Mouse (Mus musculus) neural tube, embryonic 13.5 days (tissue): ENCODE data around the gene Upk3bl. TPM values are rescaled to one million over a fixed set of nuclear protein-coding genes. Genes with fewer than 3 reads are reported as not detected.

Experiments used
- ATAC-seq: fragments of 200-750 bp; cut with Nextera tagmentation; 2 replicates; pipeline ENCODE4 v1.8.0; 2017; ENCODE audit warnings: low read depth, mild to moderate bottlenecking, moderate TSS enrichment, moderate library complexity
- H3K27ac ChIP-seq: fragments of 300-500 bp; sonication (generic); replicated peaks from 2 replicates; pipeline ENCODE4 v1.5.1; 2015; ENCODE audit warnings: moderate library complexity, mild to moderate bottlenecking, inconsistent platforms
- H3K27me3 ChIP-seq: fragments of 300-500 bp; sonication (generic); 2 replicates; pipeline ENCODE4 v1.6.1; 2015; ENCODE audit warnings: mild to moderate bottlenecking, inconsistent platforms
- H3K36me3 ChIP-seq: fragments of 300-500 bp; sonication (generic); 2 replicates; pipeline ENCODE4 v1.6.1; 2015; ENCODE audit warnings: mild to moderate bottlenecking, inconsistent platforms
- H3K4me1 ChIP-seq: fragments of 300-500 bp; sonication (generic); replicated peaks from 2 replicates; pipeline ENCODE4 v1.6.1; 2015; ENCODE audit warnings: inconsistent platforms
- H3K4me2 ChIP-seq: fragments of 300-500 bp; sonication (generic); 2 replicates; pipeline ENCODE4 v1.6.1; 2015; ENCODE audit warnings: inconsistent platforms, mild to moderate bottlenecking, moderate library complexity
- H3K4me3 ChIP-seq: fragments of 300-500 bp; sonication (generic); 2 replicates; pipeline ENCODE4 v1.5.1; 2015; ENCODE audit warnings: mild to moderate bottlenecking, inconsistent platforms
- H3K9ac ChIP-seq: fragments of 300-500 bp; sonication (generic); 2 replicates; pipeline ENCODE4 v1.6.1; 2015; ENCODE audit warnings: moderate library complexity, mild to moderate bottlenecking, inconsistent platforms
- H3K9me3 ChIP-seq: fragments of 300-500 bp; sonication (generic); 2 replicates; pipeline ENCODE4 v1.6.1; 2016; ENCODE audit warnings: inconsistent platforms
- WGBS: fragments of 180-500 bp; shearing (Covaris S2); methylation state at CpG from one replicate; pipeline ENCODE4 v1.1.7; 2015; 5-methylcytosine and 5-hydroxymethylcytosine counted together
- polyA plus RNA-seq: library from polyadenylated mRNA; unstranded; fragments of >200 nt; fragmentation: Nextera tagmentation; extraction: Ambion mirVana; gene quantifications from 2 replicates; pipeline ENCODE4 v1.2.1, GENCODE M21; 2015

Gene Upk3bl
- polyA plus RNA-seq, 1 experiment from 2014 or later, result not detected

- no peaks in the 10 kb centered on the region for H3K27me3 ChIP-seq
- no peaks in the 10 kb centered on the region for H3K36me3 ChIP-seq
- H3K4me2 ChIP-seq, result no peak overlapping the region
- H3K9me3 ChIP-seq, result no peaks in the 10 kb centered on the region
- WGBS, result 42% methylated on average over 7 of the region's 7 CpGs
- H3K4me1 ChIP-seq, result peaks cover 13% of the 10 kb centered on the region
- ATAC-seq, result no peak
- H3K9ac ChIP-seq, result no peak overlapping the region
- no peak overlapping the region for H3K27ac ChIP-seq
- no peak overlapping the region for H3K4me3 ChIP-seq
These were observed 22.0 kb downstream of the Upk3bl start for GRCm38 (mm10) chr5:136076284-136076683.

- no peak for ATAC-seq
- WGBS, result 88% methylated on average over 9 of the region's 9 CpGs
These were observed 22.8 kb downstream of the Upk3bl start for GRCm38 (mm10) chr5:136077001-136077550.

GRCm38 (mm10) chr5:136078136-136078535 lies 23.8 kb downstream of the Upk3bl start:
- ATAC-seq, result no peak
- H3K27me3 ChIP-seq, result no peaks in the 10 kb centered on the region
- H3K4me3 ChIP-seq, result no peak overlapping the region
- peaks cover 10% of the 10 kb centered on the region for H3K4me1 ChIP-seq
- 88% methylated on average over 5 of the region's 5 CpGs for WGBS
- H3K9me3 ChIP-seq, result no peaks in the 10 kb centered on the region
- no peak overlapping the region for H3K27ac ChIP-seq
- H3K9ac ChIP-seq, result no peak overlapping the region
- no peak overlapping the region for H3K4me2 ChIP-seq
- no peaks in the 10 kb centered on the region for H3K36me3 ChIP-seq

More at GRCm38 (mm10) chr5:136077001-136077550, 22.8 kb downstream of the Upk3bl start:
- Histone ChIP-seq H3K9me3 (no peaks in the 10 kb centered on the region), H3K4me1 (peaks cover 13% of the 10 kb centered on the region), H3K4me3 (no peak overlapping the region), H3K9ac (no peak overlapping the region), H3K27ac (no peak overlapping the region), H3K36me3 (no peaks in the 10 kb centered on the region), H3K27me3 (no peaks in the 10 kb centered on the region), H3K4me2 (no peak overlapping the region)

GRCm38 (mm10) chr5:136082345-136082744 lies 28.1 kb downstream of the Upk3bl start:
- Histone ChIP-seq H3K9ac (no peak overlapping the region), H3K9me3 (no peaks in the 10 kb centered on the region), H3K36me3 (no peaks in the 10 kb centered on the region), H3K27me3 (peaks cover 7% of the 10 kb centered on the region; the same call in 1 of the 2 replicates), H3K4me2 (no peak overlapping the region), H3K4me3 (no peak overlapping the region), H3K27ac (no peak overlapping the region), H3K4me1 (peaks cover 30% of the 10 kb centered on the region)
- 82% methylated on average over 4 of the region's 4 CpGs for WGBS
- ATAC-seq, result no peak

GRCm38 (mm10) chr5:136083669-136084107 lies 29.4 kb downstream of the Upk3bl start, which contains the start of gene Rasa4:
Rasa4 (plus strand) TSS chr5:136083916.
- peaks cover 30% of the 10 kb centered on the region for H3K4me1 ChIP-seq
- H3K4me2 ChIP-seq, result peak within 1 kb of the TSS; percentile 84
- ATAC-seq, result peak; percentile 95
- 0 out of 2 replicates have a peak within 1 kb of the TSS, but pooled peaks have one; percentile 2 for H3K27ac ChIP-seq
- H3K9ac ChIP-seq, result peak within 1 kb of the TSS; percentile 72
- H3K27me3 ChIP-seq, result peaks cover 7% of the 10 kb centered on the region; the same call in 1 of the 2 replicates
- peak within 1 kb of the TSS; percentile 60 for H3K4me3 ChIP-seq
- H3K9me3 ChIP-seq, result no peaks in the 10 kb centered on the region
- no peaks in the 10 kb centered on the region for H3K36me3 ChIP-seq
- under 1% methylated on average over 27 of the region's 28 CpGs for WGBS

GRCm38 (mm10) chr5:136084144-136084881 lies 30.0 kb downstream of the Upk3bl start:
- H3K9me3 ChIP-seq, result no peaks in the 10 kb centered on the region
- ATAC-seq, result peak; percentile 51
- H3K4me3 ChIP-seq, result peak overlapping the region; percentile 60
- no peaks in the 10 kb centered on the region for H3K36me3 ChIP-seq
- 0 out of 2 replicates have a peak overlapping the region, but pooled peaks have one; percentile 2 for H3K27ac ChIP-seq
- H3K4me1 ChIP-seq, result peaks cover 30% of the 10 kb centered on the region
- whole genome bisulfite sequencing, result 2% methylated on average over 23 of the region's 23 CpGs
- peaks cover 7% of the 10 kb centered on the region; the same call in 1 of the 2 replicates for H3K27me3 ChIP-seq
- peak overlapping the region; percentile 84 for H3K4me2 ChIP-seq
- H3K9ac ChIP-seq, result peak overlapping the region; percentile 72

GRCm38 (mm10) chr5:136084891-136085651 lies 30.8 kb downstream of the Upk3bl start:
- Histone ChIP-seq H3K9ac (peak overlapping the region; percentile 72), H3K4me2 (peak overlapping the region; percentile 84), H3K4me1 (peaks cover 30% of the 10 kb centered on the region), H3K27me3 (peaks cover 7% of the 10 kb centered on the region; the same call in 1 of the 2 replicates), H3K27ac (peak overlapping the region; percentile 49), H3K9me3 (no peaks in the 10 kb centered on the region), H3K36me3 (no peaks in the 10 kb centered on the region), H3K4me3 (peak overlapping the region; percentile 60)
- WGBS, result 5% methylated on average over 20 of the region's 21 CpGs
- ATAC-seq, result peak; percentile 30

GRCm38 (mm10) chr5:136086290-136086689 lies 32.0 kb downstream of the Upk3bl start:
- Histone ChIP-seq H3K27ac (no peak overlapping the region), H3K4me3 (no peak overlapping the region), H3K9ac (no peak overlapping the region), H3K9me3 (no peaks in the 10 kb centered on the region), H3K27me3 (peaks cover 10% of the 10 kb centered on the region; the same call in 1 of the 2 replicates), H3K36me3 (no peaks in the 10 kb centered on the region), H3K4me1 (peaks cover 30% of the 10 kb centered on the region), H3K4me2 (no peak overlapping the region)
- 88% methylated on average over 8 of the region's 8 CpGs for WGBS
- no peak for ATAC-seq

- Histone ChIP-seq H3K4me1 (peaks cover 23% of the 10 kb centered on the region), H3K9ac (no peak overlapping the region), H3K36me3 (no peaks in the 10 kb centered on the region), H3K4me3 (no peak overlapping the region), H3K27me3 (peaks cover 12% of the 10 kb centered on the region; the same call in 1 of the 2 replicates), H3K27ac (no peak overlapping the region), H3K9me3 (no peaks in the 10 kb centered on the region), H3K4me2 (no peak overlapping the region)
- no peak for ATAC-seq
- WGBS, result 18% methylated on average over 14 of the region's 14 CpGs
These were observed 34.7 kb downstream of the Upk3bl start for GRCm38 (mm10) chr5:136088821-136089575.

GRCm38 (mm10) chr5:136091927-136092326 lies 37.6 kb downstream of the Upk3bl start:
- 70% methylated on average over 5 of the region's 5 CpGs for WGBS
- H3K9me3 ChIP-seq, result no peaks in the 10 kb centered on the region
- H3K4me3 ChIP-seq, result no peak overlapping the region
- H3K27me3 ChIP-seq, result 0 out of 2 replicates have a peak, but pooled peaks cover 5% of the 10 kb centered on the region
- no peaks in the 10 kb centered on the region for H3K36me3 ChIP-seq
- no peaks in the 10 kb centered on the region for H3K4me1 ChIP-seq
- H3K9ac ChIP-seq, result no peak overlapping the region
- no peak for ATAC-seq
- H3K27ac ChIP-seq, result no peak overlapping the region
- H3K4me2 ChIP-seq, result no peak overlapping the region

GRCm38 (mm10) chr5:136094249-136095010 lies 40.1 kb downstream of the Upk3bl start:
- H3K4me3 ChIP-seq, result no peak overlapping the region
- H3K9me3 ChIP-seq, result no peaks in the 10 kb centered on the region
- H3K4me1 ChIP-seq, result no peaks in the 10 kb centered on the region
- H3K36me3 ChIP-seq, result no peaks in the 10 kb centered on the region
- H3K4me2 ChIP-seq, result no peak overlapping the region
- no peak overlapping the region for H3K27ac ChIP-seq
- peaks cover 8% of the 10 kb centered on the region; the same call in 1 of the 2 replicates for H3K27me3 ChIP-seq
- WGBS, result 59% methylated on average over 8 of the region's 8 CpGs
- ATAC-seq, result no peak
- no peak overlapping the region for H3K9ac ChIP-seq
